7 mouse cellular contexts compared by ENCODE assay signal in the genomic region with DNA sequence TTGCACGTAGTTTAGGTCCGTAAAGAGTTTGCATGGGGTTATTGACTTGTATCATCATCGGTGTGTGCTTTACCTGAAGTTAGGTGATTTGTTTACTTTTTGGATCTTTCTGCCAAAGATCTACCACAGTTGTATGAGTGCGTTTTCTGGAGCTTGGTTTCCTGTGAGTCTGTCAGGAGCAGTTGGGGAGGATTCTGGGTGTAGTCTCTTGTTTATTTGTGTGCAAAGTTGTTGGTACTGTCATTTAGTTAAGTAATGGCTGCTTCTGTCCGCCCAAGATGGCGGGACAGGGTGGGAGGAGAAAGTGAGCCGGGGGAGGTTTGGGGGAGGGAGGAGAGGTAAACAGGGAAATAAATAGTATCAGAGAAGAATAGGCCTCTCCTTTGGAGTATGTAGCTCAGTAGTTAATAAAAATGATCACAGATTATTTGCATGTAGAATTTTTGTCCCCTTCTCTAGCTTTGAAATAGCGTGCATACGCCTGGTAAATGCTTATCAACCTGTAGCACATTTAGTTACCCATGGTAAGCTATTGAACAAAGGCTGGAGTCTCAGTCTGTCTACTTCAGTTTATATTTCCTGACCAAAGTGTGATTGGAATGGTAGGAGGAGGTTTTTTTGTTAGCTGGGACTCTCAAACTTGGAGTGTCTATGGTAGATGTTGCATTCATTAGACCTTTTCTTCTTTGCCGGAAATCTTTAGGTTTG. TPM values are rescaled to one million over a fixed set of nuclear protein-coding genes. Genes with fewer than 3 reads are reported as not detected.
DNase-seq lines count a peak whose midpoint lies in the region; ATAC-seq lines count a peak whose summit lies in the region.

No protein-coding gene starts in this region.

- H3K4me1 ChIP-seq in embryonic facial prominence, embryonic 11.5 days (ENCODE audit: control insufficient read depth, insufficient read depth, low read length) = no peaks in the 10 kb centered on the region
- H3K4me1 ChIP-seq in megakaryocyte, embryonic 14.5 days = no peaks in the 10 kb centered on the region; the same call in 1 of the 2 replicates

- peak overlapping the region; percentile 28 for H3K4me2 ChIP-seq in embryonic facial prominence, embryonic 11.5 days (ENCODE audit: low read depth, low read length)

- peak overlapping the region; percentile 90 for H3K9ac ChIP-seq in embryonic facial prominence, embryonic 11.5 days (replicated peaks; ENCODE audit: low read length)

- H3K9me3 ChIP-seq in embryonic facial prominence, embryonic 11.5 days (replicated peaks; ENCODE audit: control insufficient read depth, low read length) = no peaks in the 10 kb centered on the region
- no peaks in the 10 kb centered on the region for H3K9me3 ChIP-seq in megakaryocyte, embryonic 14.5 days

- peak overlapping the region; percentile 77 for H3K4me3 ChIP-seq in embryonic facial prominence, embryonic 11.5 days (ENCODE audit: low read depth, low read length)
- peak overlapping the region; percentile 99 for H3K4me3 ChIP-seq in megakaryocyte, embryonic 14.5 days (replicated peaks)

- peak; percentile 11 for ATAC-seq in CD4-positive, CD25-positive, alpha-beta regulatory T cell, adult 4 months
- no peak for ATAC-seq in embryonic facial prominence, embryonic 11.5 days (replicated peaks; ENCODE audit: insufficient number of reproducible peaks, low FRiP score, low TSS enrichment, low read depth)

- H3K27me3 ChIP-seq in embryonic facial prominence, embryonic 11.5 days (ENCODE audit: control insufficient read depth, insufficient read depth, low read length) = no peaks in the 10 kb centered on the region
- H3K27me3 ChIP-seq in megakaryocyte, embryonic 14.5 days (replicated peaks) = no peaks in the 10 kb centered on the region

- intact Hi-C loops in heart, postnatal 14 days (cut with DNase I) = loop anchor here (5.0 to 10.0 kb wide), 4 partner anchors 73 to 589 kb away; a partner anchor contains a TSS

- no peaks in the 10 kb centered on the region for H3K36me3 ChIP-seq in embryonic facial prominence, embryonic 11.5 days (replicated peaks; ENCODE audit: control insufficient read depth, insufficient read depth, low read depth, low read length)
- H3K36me3 ChIP-seq in megakaryocyte, embryonic 14.5 days (replicated peaks; ENCODE audit: low read length) = no peaks in the 10 kb centered on the region

- DNase-seq in NIH3T3 (ENCODE audit: low read depth) = peak; percentile 64
- DNase-seq in embryonic facial prominence, embryonic 11.5 days (ENCODE audit: low spot score) = peak; percentile 48
- DNase-seq in heart, postnatal 14 days = peak; percentile 11 to 35
- DNase-seq in kidney, postnatal 4 days = peak; percentile 25 to 70
- DNase-seq in spleen, postnatal 36 days (ENCODE audit: low spot score in 2 of 2) = peak; percentile 38 to 50

- no peak overlapping the region for H3K27ac ChIP-seq in embryonic facial prominence, embryonic 11.5 days (replicated peaks; ENCODE audit: low read depth, low read length)

- WGBS in embryonic facial prominence, embryonic 11.5 days = 3% methylated on average over 10 of the region's 10 CpGs

RNA-seq across cellular contexts. Expression of a gene that starts 1.7 kb away (rescaled TPM):
- polyA plus RNA-seq in CD4-positive, CD25-positive, alpha-beta regulatory T cell, adult 4 months (2017; shearing (Covaris generic)) = 10 to 100 TPM; 26.8 to 29.1 TPM
- 35.5 and 38.1 TPM in 2 replicates for polyA plus RNA-seq in embryonic facial prominence, embryonic 11.5 days (2014; fragmentation: Nextera tagmentation; extraction: Ambion mirVana)
- total RNA-seq in heart, postnatal 14 days (2021) = 10 to 100 TPM; 27.7 to 51.7 TPM
- 3.1 TPM in 1 of 2 replicates, not detected in the other for polyA plus RNA-seq in megakaryocyte, embryonic 14.5 days (2012; ENCODE audit: insufficient read depth, low replicate concordance)

RNA-seq across cellular contexts. Expression of a gene that starts 18.4 kb away (rescaled TPM):
- polyA plus RNA-seq in CD4-positive, CD25-positive, alpha-beta regulatory T cell, adult 4 months (2017; shearing (Covaris generic)) = not detected
- not detected in 2 replicates for polyA plus RNA-seq in embryonic facial prominence, embryonic 11.5 days (2014; fragmentation: Nextera tagmentation; extraction: Ambion mirVana)
- not detected for total RNA-seq in heart, postnatal 14 days (2021)
- not detected in 2 replicates for polyA plus RNA-seq in megakaryocyte, embryonic 14.5 days (2012; ENCODE audit: insufficient read depth, low replicate concordance)
